Comparison of ENCODE assay signal across 23 mouse cellular contexts in the genomic region with DNA sequence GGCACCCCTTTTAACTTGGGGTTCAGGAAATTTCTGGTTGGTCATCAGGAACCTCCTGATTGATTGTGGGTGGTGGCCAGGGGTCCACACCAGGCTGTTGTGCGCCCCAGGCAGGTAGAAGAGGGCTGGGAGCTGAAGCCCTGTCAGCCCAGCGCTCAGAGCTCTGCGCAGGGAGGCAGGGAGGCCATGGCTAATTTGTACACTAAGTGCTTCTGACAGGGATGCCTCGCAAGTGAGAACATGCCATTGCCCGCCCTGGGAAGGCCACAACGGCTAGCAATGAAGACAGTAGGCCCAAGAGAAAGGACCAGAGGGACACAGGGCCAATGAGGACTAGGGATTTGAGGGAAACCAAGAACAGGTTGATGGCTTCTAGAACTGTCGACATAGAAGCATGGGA. TPM values are rescaled to one million over a fixed set of nuclear protein-coding genes. Genes with fewer than 3 reads are reported as not detected.
DNase-seq lines count a peak whose midpoint lies in the region; ATAC-seq and TF ChIP-seq lines count a peak whose summit lies in the region.
"Had no signal": no experiment of that assay in that cellular context is flagged by ENCODE, and none has a peak within 500 bp of the region (broad histone marks: within the 10 kb centered on the region; RNA-seq: fewer than 3 reads in every experiment).

No protein-coding gene starts in this region.

- WGBS in limb, embryonic 14.5 days: 67% methylated on average over 7 of the region's 7 CpGs
- WGBS in limb, embryonic 10.5 days: 80% methylated on average over 7 of the region's 7 CpGs
- 74% methylated on average over 7 of the region's 7 CpGs for WGBS in midbrain, embryonic 15.5 days
- WGBS in midbrain, embryonic 11.5 days: 80% methylated on average over 7 of the region's 7 CpGs

- 0 out of 2 replicates have a peak overlapping the region, but pooled peaks have one; percentile 16 for H3K9ac ChIP-seq in limb, embryonic 14.5 days (ENCODE audit: low read depth, low read length, severe bottlenecking)
- no peak overlapping the region for H3K9ac ChIP-seq in midbrain, embryonic 15.5 days
- no peak overlapping the region for H3K9ac ChIP-seq in midbrain, embryonic 11.5 days (ENCODE audit: low read length)
- H3K9ac ChIP-seq: forebrain, postnatal 0 days; intestine, embryonic 15.5 days; neural tube, embryonic 13.5 days; stomach, embryonic 15.5 days had no signal

- no peak overlapping the region for H3K4me2 ChIP-seq in limb, embryonic 14.5 days (replicated peaks; ENCODE audit: low read depth, low read length, severe bottlenecking)
- no peak overlapping the region for H3K4me2 ChIP-seq in midbrain, embryonic 15.5 days
- H3K4me2 ChIP-seq in midbrain, embryonic 11.5 days: no peak overlapping the region
- H3K4me2 ChIP-seq: heart, embryonic 11.5 days; intestine, embryonic 15.5 days; neural tube, embryonic 13.5 days; stomach, embryonic 15.5 days had no signal

- H3K4me3 ChIP-seq in limb, embryonic 14.5 days (replicated peaks; ENCODE audit: low read length): no peak overlapping the region
- no peak overlapping the region for H3K4me3 ChIP-seq in limb, embryonic 10.5 days
- no peak overlapping the region for H3K4me3 ChIP-seq in midbrain, embryonic 15.5 days
- H3K4me3 ChIP-seq in midbrain, embryonic 11.5 days (ENCODE audit: low read depth, low read length): no peak overlapping the region
- H3K4me3 ChIP-seq: forebrain, embryonic 10.5 days; intestine, embryonic 15.5 days; left cerebral cortex, adult 2 months; myocyte; neural tube, embryonic 13.5 days; stomach, embryonic 15.5 days had no signal

- peak; percentile 63 to 64 for DNase-seq in cerebellum, postnatal 14 days
- DNase-seq in limb, embryonic 14.5 days (ENCODE audit: low spot score): no peak
- DNase-seq in limb, embryonic 10.5 days (ENCODE audit: low spot score): no peak
- no peak for DNase-seq in midbrain, embryonic 11.5 days (ENCODE audit: low spot score, missing footprints)
- DNase-seq in embryo, embryonic 10.5 days (ENCODE audit: low spot score): no peak
- DNase-seq in thymus, adult 18-20 months: no peak
- DNase-seq: forebrain, postnatal 0 days; gastrocnemius, postnatal 14 days; kidney, adult 8-10 months; kidney, postnatal 10 days; thymus, postnatal 36 days had no signal

- peaks cover 21% of the 10 kb centered on the region for H3K27me3 ChIP-seq in limb, embryonic 14.5 days (ENCODE audit: control insufficient read depth, insufficient read depth, low read length)
- H3K27me3 ChIP-seq in limb, embryonic 10.5 days (ENCODE audit: low read depth, poor library complexity, severe bottlenecking): peaks cover 33% of the 10 kb centered on the region
- peaks cover 24% of the 10 kb centered on the region for H3K27me3 ChIP-seq in midbrain, embryonic 15.5 days (replicated peaks)
- peaks cover 19% of the 10 kb centered on the region for H3K27me3 ChIP-seq in midbrain, embryonic 11.5 days (ENCODE audit: control insufficient read depth, insufficient read depth, low read length)

- H3K9me3 ChIP-seq in limb, embryonic 14.5 days (ENCODE audit: control insufficient read depth, low read length): no peaks in the 10 kb centered on the region
- no peaks in the 10 kb centered on the region for H3K9me3 ChIP-seq in limb, embryonic 10.5 days (replicated peaks)
- H3K9me3 ChIP-seq in midbrain, embryonic 15.5 days: no peaks in the 10 kb centered on the region
- no peaks in the 10 kb centered on the region for H3K9me3 ChIP-seq in midbrain, embryonic 11.5 days (ENCODE audit: control insufficient read depth, low read length)
- H3K9me3 ChIP-seq: forebrain, embryonic 10.5 days; intestine, embryonic 15.5 days; neural tube, embryonic 13.5 days; stomach, embryonic 15.5 days had no signal

- H3K36me3 ChIP-seq in limb, embryonic 14.5 days (ENCODE audit: control insufficient read depth, insufficient read depth, low read length): peaks cover 35% of the 10 kb centered on the region
- H3K36me3 ChIP-seq in limb, embryonic 10.5 days: peaks cover 45% of the 10 kb centered on the region
- H3K36me3 ChIP-seq in midbrain, embryonic 15.5 days (replicated peaks): peaks cover 2% of the 10 kb centered on the region; the same call in 1 of the 2 replicates
- H3K36me3 ChIP-seq in midbrain, embryonic 11.5 days (ENCODE audit: control insufficient read depth, insufficient read depth, low read length): no peaks in the 10 kb centered on the region; the same call in 1 of the 2 replicates

- H3K4me1 ChIP-seq in limb, embryonic 14.5 days (ENCODE audit: control insufficient read depth, insufficient read depth, low read length): 0 out of 2 replicates have a peak, but pooled peaks cover 3% of the 10 kb centered on the region
- peaks cover 11% of the 10 kb centered on the region for H3K4me1 ChIP-seq in limb, embryonic 10.5 days
- peaks cover 6% of the 10 kb centered on the region for H3K4me1 ChIP-seq in midbrain, embryonic 15.5 days
- peaks cover 3% of the 10 kb centered on the region; the same call in 1 of the 2 replicates for H3K4me1 ChIP-seq in midbrain, embryonic 11.5 days (ENCODE audit: control insufficient read depth, insufficient read depth, low read length)

- no peak for ATAC-seq in cerebellum, adult (ENCODE audit: insufficient number of reproducible peaks, low FRiP score, low TSS enrichment)
- ATAC-seq in limb, embryonic 14.5 days (ENCODE audit: low FRiP score, low read depth): no peak
- ATAC-seq in midbrain, embryonic 15.5 days (replicated peaks): no peak
- no peak for ATAC-seq in midbrain, embryonic 11.5 days (ENCODE audit: low FRiP score)
- ATAC-seq: forebrain, postnatal 0 days; intestine, embryonic 15.5 days; lung, postnatal 0 days had no signal

- no peak for TF ChIP-seq POLR2A in limb, embryonic 14.5 days (IDR thresholded peaks at IDR 0.05; ENCODE audit: borderline replicate concordance, extremely low read depth, insufficient read depth, insufficient read length)

- H3K27ac ChIP-seq in limb, embryonic 14.5 days (replicated peaks; ENCODE audit: low read depth, low read length): no peak overlapping the region
- no peak overlapping the region for H3K27ac ChIP-seq in limb, embryonic 10.5 days
- 0 out of 2 replicates have a peak overlapping the region, but pooled peaks have one; percentile 9 for H3K27ac ChIP-seq in midbrain, embryonic 15.5 days
- no peak overlapping the region for H3K27ac ChIP-seq in midbrain, embryonic 11.5 days (ENCODE audit: low read depth, low read length)
- H3K27ac ChIP-seq: forebrain, embryonic 10.5 days; intestine, embryonic 15.5 days; left cerebral cortex, adult 2 months; macrophage; neural tube, embryonic 13.5 days; stomach, embryonic 15.5 days had no signal

RNA-seq across cellular contexts. Expression of a gene that starts 4.3 kb away (rescaled TPM):
- polyA plus RNA-seq in limb, embryonic 14.5 days (2012; rRNA removed): 0.25 and 0.26 TPM in 2 replicates
- polyA plus RNA-seq in limb, embryonic 14.5 days (2014; fragmentation: Nextera tagmentation; extraction: Ambion mirVana): 0.23 and 0.35 TPM in 2 replicates
- polyA plus RNA-seq in limb, embryonic 10.5 days (2016; fragmentation: Nextera tagmentation; extraction: Ambion mirVana): 0.08 and 0.20 TPM in 2 replicates
- polyA plus RNA-seq in midbrain, embryonic 15.5 days (2015; fragmentation: Nextera tagmentation; extraction: Ambion mirVana): 3.1 and 6.1 TPM in 2 replicates
- polyA plus RNA-seq in midbrain, embryonic 11.5 days (2014; fragmentation: Nextera tagmentation; extraction: Ambion mirVana): not detected in 2 replicates
- polyA plus RNA-seq: heart, postnatal 0 days; lung, postnatal 0 days; macrophage had no signal

RNA-seq across cellular contexts. Expression of a gene that starts 11.9 kb away (rescaled TPM):
- polyA plus RNA-seq in limb, embryonic 14.5 days (2012; rRNA removed): 0.10 TPM in 2 replicates
- not detected in 2 replicates for polyA plus RNA-seq in limb, embryonic 14.5 days (2014; fragmentation: Nextera tagmentation; extraction: Ambion mirVana)
- polyA plus RNA-seq in limb, embryonic 10.5 days (2016; fragmentation: Nextera tagmentation; extraction: Ambion mirVana): 0.10 and 0.18 TPM in 2 replicates
- 0.73 and 0.80 TPM in 2 replicates for polyA plus RNA-seq in midbrain, embryonic 15.5 days (2015; fragmentation: Nextera tagmentation; extraction: Ambion mirVana)
- polyA plus RNA-seq in midbrain, embryonic 11.5 days (2014; fragmentation: Nextera tagmentation; extraction: Ambion mirVana): 0.37 TPM in 1 of 2 replicates, not detected in the other
- polyA plus RNA-seq: heart, postnatal 0 days; macrophage; neural tube, embryonic 13.5 days had no signal

RNA-seq across cellular contexts. Expression of a gene that starts 11.9 kb away (rescaled TPM):
- 95.4 and 141 TPM in 2 replicates for polyA plus RNA-seq in limb, embryonic 14.5 days (2012; rRNA removed)
- 48.7 and 48.8 TPM in 2 replicates for polyA plus RNA-seq in limb, embryonic 14.5 days (2014; fragmentation: Nextera tagmentation; extraction: Ambion mirVana)
- 65.2 and 72.1 TPM in 2 replicates for polyA plus RNA-seq in limb, embryonic 10.5 days (2016; fragmentation: Nextera tagmentation; extraction: Ambion mirVana)
- polyA plus RNA-seq in midbrain, embryonic 15.5 days (2015; fragmentation: Nextera tagmentation; extraction: Ambion mirVana): 71.9 and 75.8 TPM in 2 replicates
- 47.2 and 50.9 TPM in 2 replicates for polyA plus RNA-seq in midbrain, embryonic 11.5 days (2014; fragmentation: Nextera tagmentation; extraction: Ambion mirVana)

RNA-seq across cellular contexts. Expression of a gene that starts 29.0 kb away (rescaled TPM):
- 50.1 and 70.4 TPM in 2 replicates for polyA plus RNA-seq in limb, embryonic 14.5 days (2012; rRNA removed)
- 31.0 and 31.2 TPM in 2 replicates for polyA plus RNA-seq in limb, embryonic 14.5 days (2014; fragmentation: Nextera tagmentation; extraction: Ambion mirVana)
- polyA plus RNA-seq in limb, embryonic 10.5 days (2016; fragmentation: Nextera tagmentation; extraction: Ambion mirVana): 38.7 and 38.9 TPM in 2 replicates
- polyA plus RNA-seq in midbrain, embryonic 15.5 days (2015; fragmentation: Nextera tagmentation; extraction: Ambion mirVana): 22.2 and 23.8 TPM in 2 replicates
- 19.0 and 21.5 TPM in 2 replicates for polyA plus RNA-seq in midbrain, embryonic 11.5 days (2014; fragmentation: Nextera tagmentation; extraction: Ambion mirVana)

RNA-seq across cellular contexts. Expression of a gene that starts 37.1 kb away (rescaled TPM):
- 53.3 and 73.6 TPM in 2 replicates for polyA plus RNA-seq in limb, embryonic 14.5 days (2012; rRNA removed)
- 20.8 and 23.2 TPM in 2 replicates for polyA plus RNA-seq in limb, embryonic 14.5 days (2014; fragmentation: Nextera tagmentation; extraction: Ambion mirVana)
- 37.5 and 37.9 TPM in 2 replicates for polyA plus RNA-seq in limb, embryonic 10.5 days (2016; fragmentation: Nextera tagmentation; extraction: Ambion mirVana)
- polyA plus RNA-seq in midbrain, embryonic 15.5 days (2015; fragmentation: Nextera tagmentation; extraction: Ambion mirVana): 56.7 and 57.5 TPM in 2 replicates
- polyA plus RNA-seq in midbrain, embryonic 11.5 days (2014; fragmentation: Nextera tagmentation; extraction: Ambion mirVana): 15.0 and 15.9 TPM in 2 replicates

Comparison
In these comparisons a context has a peak if more than half of its experiments do, and no peak if none do; other contexts are left out.
1. DNase-seq: peak in cerebellum, postnatal 14 days (2 of 2); none in limb, embryonic 14.5 days (single experiment), limb, embryonic 10.5 days (single experiment), midbrain, embryonic 11.5 days (single experiment), embryo, embryonic 10.5 days (single experiment) and thymus, adult 18-20 months (0 of 2).